Mouse (Mus musculus) stomach, embryonic 16.5 days (tissue): Measurements from ENCODE around the gene Naa40. TPM values are rescaled to one million over a fixed set of nuclear protein-coding genes. Genes with fewer than 3 reads are reported as not detected.
A peak's percentile ranks its signal among the peaks of the same experiment; 100 is the strongest.

Source experiments
- ATAC-seq: fragments of 200-750 bp; cut with Nextera tagmentation; 2 replicates; pipeline ENCODE4 v1.8.0; 2017; ENCODE audit warnings: moderate number of reproducible peaks, moderate TSS enrichment; ENCODE audit not compliant: insufficient read depth, low FRiP score
- H3K27ac ChIP-seq: fragments of 300-500 bp; sonication (generic); 2 replicates; pipeline ENCODE4 v1.5.1; 2014; ENCODE audit warnings: low read length
- H3K27me3 ChIP-seq: fragments of 300-500 bp; sonication (generic); 2 replicates; pipeline ENCODE4 v1.6.1; 2014; ENCODE audit warnings: low read length, control low read depth, mixed read lengths; ENCODE audit not compliant: control insufficient read depth, insufficient read depth
- H3K36me3 ChIP-seq: fragments of 300-500 bp; sonication (generic); 2 replicates; pipeline ENCODE4 v1.6.1; 2014; ENCODE audit warnings: low read length; ENCODE audit not compliant: control insufficient read depth, insufficient read depth
- H3K4me1 ChIP-seq: fragments of 300-500 bp; sonication (generic); 2 replicates; pipeline ENCODE4 v1.6.1; 2014; ENCODE audit warnings: low read length, control low read depth, mixed read lengths; ENCODE audit not compliant: control insufficient read depth, insufficient read depth
- H3K4me2 ChIP-seq: fragments of 300-500 bp; sonication (generic); 2 replicates; pipeline ENCODE4 v1.6.1; 2014; ENCODE audit warnings: low read depth, low read length, mixed read lengths
- H3K4me3 ChIP-seq: fragments of 300-500 bp; sonication (generic); replicated peaks from 2 replicates; pipeline ENCODE4 v1.5.1; 2014; ENCODE audit warnings: mild to moderate bottlenecking, low read length
- H3K9ac ChIP-seq: fragments of 300-500 bp; sonication (generic); 2 replicates; pipeline ENCODE4 v1.6.1; 2014; ENCODE audit warnings: low read length
- H3K9me3 ChIP-seq: fragments of 300-500 bp; sonication (generic); replicated peaks from 2 replicates; pipeline ENCODE4 v1.6.1; 2016; ENCODE audit warnings: low read length, control low read depth; ENCODE audit not compliant: control insufficient read depth
- WGBS: fragments of 180-500 bp; shearing (Covaris S2); extraction: QIAGEN DNeasy Blood & Tissue Kit; methylation state at CpG from one replicate; pipeline ENCODE4 v1.1.7; 2014; 5-methylcytosine and 5-hydroxymethylcytosine counted together
- polyA plus RNA-seq: library from polyadenylated mRNA; unstranded; fragments of >200 nt; fragmentation: Nextera tagmentation; extraction: Ambion mirVana; gene quantifications from 2 replicates; pipeline ENCODE4 v1.2.1, GENCODE M21; 2015

Gene Naa40
- polyA plus RNA-seq, 1 experiment from 2014 or later: 50.4 TPM

DNA sequence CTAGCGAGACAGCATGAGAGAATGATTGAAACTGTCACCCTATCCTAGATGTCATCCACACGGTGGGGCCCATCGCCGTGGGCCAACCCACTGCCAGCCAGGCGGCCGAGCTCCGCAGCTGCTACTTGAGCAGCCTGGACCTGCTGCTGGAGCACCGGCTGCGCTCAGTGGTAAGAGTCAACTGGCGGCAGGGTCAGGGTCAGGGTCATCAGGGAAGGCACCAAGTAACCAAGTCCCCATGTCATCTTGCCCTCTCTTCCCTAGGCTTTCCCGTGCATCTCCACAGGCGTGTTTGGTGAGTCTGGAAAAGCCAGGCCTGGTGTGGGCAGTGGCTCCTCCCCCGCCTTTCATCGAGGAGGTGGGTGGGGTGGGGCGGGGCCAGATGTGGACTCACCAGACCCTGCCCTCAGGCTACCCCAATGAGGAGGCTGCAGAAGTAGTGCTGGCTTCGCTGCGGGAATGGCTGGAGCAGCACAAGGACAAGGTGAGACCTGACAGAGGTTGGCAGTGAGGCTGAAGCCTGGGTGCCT is 44.2 kb downstream of the Naa40 start:
- no peak overlapping the region for H3K9ac ChIP-seq
- H3K9me3 ChIP-seq: no peaks in the 10 kb centered on the region
- H3K27ac ChIP-seq: no peak overlapping the region
- no peak overlapping the region for H3K4me3 ChIP-seq
- H3K27me3 ChIP-seq: no peaks in the 10 kb centered on the region
- peaks cover 8% of the 10 kb centered on the region; the same call in 1 of the 2 replicates for H3K4me1 ChIP-seq
- WGBS: 14% methylated on average over 17 of the region's 17 CpGs
- ATAC-seq: peak; percentile 48; the same call in 1 of the 2 replicates
- no peak overlapping the region for H3K4me2 ChIP-seq
- peaks cover 13% of the 10 kb centered on the region; the same call in 1 of the 2 replicates for H3K36me3 ChIP-seq

DNA sequence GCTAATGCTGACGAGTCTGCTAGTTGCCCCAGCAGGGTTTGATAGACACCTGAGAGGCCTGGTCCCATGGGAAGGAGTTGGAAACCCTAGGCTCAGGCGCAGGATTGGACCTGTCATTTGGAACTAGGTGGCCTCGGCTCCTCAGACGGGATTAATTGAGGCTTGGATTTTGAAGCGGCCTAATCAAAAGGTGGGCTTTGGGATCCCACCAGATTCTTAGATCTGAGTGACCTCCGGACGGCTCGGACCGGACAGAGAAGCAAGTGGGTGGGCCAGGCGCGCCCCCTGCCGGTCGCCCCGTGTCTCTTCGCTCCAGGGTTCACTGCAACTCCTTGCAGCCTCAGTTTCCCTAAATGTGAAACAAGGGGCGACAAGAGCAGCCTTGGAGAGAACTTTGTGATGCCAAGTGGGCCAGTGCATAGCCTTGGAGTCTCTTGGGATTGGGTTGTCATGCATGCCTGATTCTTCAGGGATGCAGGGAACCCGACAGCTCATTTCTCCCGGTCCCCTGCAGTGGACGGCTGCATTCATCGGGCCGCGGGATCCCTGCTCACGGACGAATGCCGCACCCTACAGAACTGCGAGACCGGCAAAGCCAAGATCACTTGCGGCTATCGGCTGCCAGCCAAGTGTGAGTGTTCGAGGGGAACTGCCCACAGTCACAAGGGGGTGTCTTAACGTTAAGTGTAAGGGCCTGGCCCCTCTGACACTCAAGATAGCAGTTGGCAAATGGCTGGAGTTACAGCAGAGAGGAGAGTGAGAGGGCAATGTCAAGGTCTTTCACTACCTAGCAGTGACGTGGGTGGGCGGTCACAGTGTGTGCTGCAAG is 44.9 kb downstream of the Naa40 start:
- Histone ChIP-seq H3K27ac (no peak overlapping the region), H3K27me3 (no peaks in the 10 kb centered on the region), H3K4me1 (peaks cover 14% of the 10 kb centered on the region; the same call in 1 of the 2 replicates), H3K9ac (no peak overlapping the region), H3K4me3 (no peak overlapping the region), H3K36me3 (peaks cover 13% of the 10 kb centered on the region; the same call in 1 of the 2 replicates), H3K9me3 (no peaks in the 10 kb centered on the region), H3K4me2 (no peak overlapping the region)
- ATAC-seq: peak; percentile 16; the same call in 1 of the 2 replicates
- WGBS: 19% methylated on average over 33 of the region's 33 CpGs

DNA sequence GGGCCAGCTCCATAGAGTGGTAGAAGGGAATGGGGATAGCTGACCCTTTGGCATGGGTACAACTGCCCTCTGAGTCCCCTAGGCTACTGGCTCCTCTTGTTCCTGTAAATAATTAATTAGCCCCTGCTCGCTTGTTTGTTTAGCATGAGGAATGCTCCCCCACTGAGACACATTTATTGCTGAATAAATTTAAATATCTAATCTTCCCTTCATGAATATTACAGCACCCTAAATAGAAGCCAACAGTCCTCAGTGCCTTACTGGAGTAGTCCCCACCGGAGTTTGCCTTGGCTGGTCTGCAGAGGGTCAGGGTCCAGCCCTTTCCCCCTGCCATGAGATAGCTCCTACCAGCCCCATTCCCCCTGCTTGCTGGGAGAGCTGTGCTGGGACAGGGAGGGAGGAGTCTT is 48.4 kb downstream of the Naa40 start:
- 69% methylated on average over 2 of the region's 2 CpGs for WGBS
- ATAC-seq: no peak
- Histone ChIP-seq H3K36me3 (no peaks in the 10 kb centered on the region), H3K27ac (no peak overlapping the region), H3K9ac (no peak overlapping the region), H3K9me3 (no peaks in the 10 kb centered on the region), H3K4me1 (peaks cover 16% of the 10 kb centered on the region; the same call in 1 of the 2 replicates), H3K4me3 (no peak overlapping the region), H3K4me2 (no peak overlapping the region), H3K27me3 (no peaks in the 10 kb centered on the region)

DNA sequence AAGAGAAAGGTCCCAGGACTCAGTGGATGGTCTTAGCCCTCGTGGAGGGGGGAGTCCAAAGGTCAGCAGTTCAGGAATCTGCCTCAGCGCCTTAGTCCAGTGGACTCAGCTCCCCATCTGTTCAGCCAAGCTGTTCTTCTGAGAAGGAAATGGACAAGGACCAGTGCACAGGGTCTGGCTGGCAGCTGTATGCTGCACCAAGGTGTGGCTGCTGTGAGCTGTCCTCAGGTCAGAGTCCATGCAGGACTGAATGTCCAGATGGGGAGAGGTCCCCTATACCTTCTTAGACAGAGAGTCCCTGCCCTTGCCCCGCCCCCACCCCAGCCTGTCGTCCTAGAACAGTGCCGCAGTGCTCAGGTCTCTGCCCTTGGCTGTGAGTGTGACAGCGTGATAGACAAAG is 49.3 kb downstream of the Naa40 start:
- no peak overlapping the region for H3K4me3 ChIP-seq
- no peaks in the 10 kb centered on the region for H3K9me3 ChIP-seq
- no peak overlapping the region for H3K9ac ChIP-seq
- H3K27me3 ChIP-seq: no peaks in the 10 kb centered on the region
- ATAC-seq: peak; percentile 18; the same call in 1 of the 2 replicates
- WGBS: 32% methylated on average over 6 of the region's 6 CpGs
- H3K27ac ChIP-seq: no peak overlapping the region
- peaks cover 16% of the 10 kb centered on the region; the same call in 1 of the 2 replicates for H3K4me1 ChIP-seq
- no peaks in the 10 kb centered on the region for H3K36me3 ChIP-seq
- H3K4me2 ChIP-seq: no peak overlapping the region

GRCm38 (mm10) chr19:7190986-7191385 is 50.0 kb downstream of the Naa40 start:
- Histone ChIP-seq H3K27ac (no peak overlapping the region), H3K9ac (no peak overlapping the region), H3K36me3 (no peaks in the 10 kb centered on the region), H3K4me1 (peaks cover 22% of the 10 kb centered on the region), H3K4me2 (no peak overlapping the region), H3K4me3 (no peak overlapping the region), H3K27me3 (no peaks in the 10 kb centered on the region), H3K9me3 (no peaks in the 10 kb centered on the region)
- ATAC-seq: no peak
- WGBS: 31% methylated on average over 5 of the region's 5 CpGs

- Histone ChIP-seq H3K27ac (no peak overlapping the region), H3K36me3 (no peaks in the 10 kb centered on the region), H3K4me2 (no peak overlapping the region), H3K27me3 (no peaks in the 10 kb centered on the region), H3K9ac (no peak overlapping the region), H3K4me3 (no peak overlapping the region), H3K9me3 (no peaks in the 10 kb centered on the region), H3K4me1 (peaks cover 32% of the 10 kb centered on the region)
- no peak for ATAC-seq
- 80% methylated on average over 4 of the region's 4 CpGs for WGBS
Measured at GRCm38 (mm10) chr19:7189026-7189425, 52.0 kb downstream of the Naa40 start.

GRCm38 (mm10) chr19:7187157-7187556 is 53.8 kb downstream of the Naa40 start:
- H3K9ac ChIP-seq: peak overlapping the region; percentile 26; the same call in 1 of the 2 replicates
- no peak for ATAC-seq
- WGBS: 66% methylated on average over 5 of the region's 5 CpGs
- H3K27me3 ChIP-seq: no peaks in the 10 kb centered on the region
- H3K4me1 ChIP-seq: peaks cover 37% of the 10 kb centered on the region
- no peaks in the 10 kb centered on the region for H3K9me3 ChIP-seq
- no peaks in the 10 kb centered on the region for H3K36me3 ChIP-seq
- H3K4me3 ChIP-seq: no peak overlapping the region
- H3K27ac ChIP-seq: no peak overlapping the region; the same call in 1 of the 2 replicates
- no peak overlapping the region for H3K4me2 ChIP-seq

DNA sequence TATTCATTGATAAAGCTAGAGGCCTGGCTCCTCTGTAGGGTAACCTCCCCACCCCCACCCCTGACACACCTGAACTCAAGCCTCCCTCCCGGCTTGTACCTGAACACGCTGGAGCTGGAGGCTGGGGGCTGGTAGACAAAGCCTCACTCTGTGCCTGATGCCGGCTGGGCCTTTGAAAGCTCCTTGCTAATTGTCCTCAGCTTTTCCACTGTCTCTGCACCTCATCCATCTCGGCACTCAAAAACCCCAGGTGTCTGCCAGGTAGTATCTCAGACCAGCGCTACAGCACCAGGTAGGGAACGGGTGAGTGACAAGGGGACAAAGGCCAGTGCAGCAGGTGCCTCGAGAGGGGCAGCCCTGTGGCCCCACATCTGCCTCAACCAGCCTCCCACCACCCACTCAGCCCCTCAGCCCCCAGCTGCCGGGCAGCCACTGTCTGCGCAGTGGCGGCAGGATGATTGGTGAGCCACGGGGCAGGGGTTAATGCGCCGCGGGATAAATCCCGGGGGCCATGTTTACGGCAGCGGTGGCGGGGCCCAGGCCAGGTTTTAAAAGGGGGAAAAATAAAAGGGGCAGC is 55.2 kb downstream of the Naa40 start:
- Histone ChIP-seq H3K27ac (no peak overlapping the region), H3K4me1 (peaks cover 36% of the 10 kb centered on the region), H3K9ac (no peak overlapping the region), H3K4me3 (no peak overlapping the region), H3K9me3 (no peaks in the 10 kb centered on the region), H3K27me3 (no peaks in the 10 kb centered on the region), H3K36me3 (no peaks in the 10 kb centered on the region), H3K4me2 (no peak overlapping the region)
- WGBS: 11% methylated on average over 18 of the region's 18 CpGs
- ATAC-seq: no peak

- WGBS: 55% methylated on average over 4 of the region's 4 CpGs
Measured at GRCm38 (mm10) chr19:7185059-7185458, 55.9 kb downstream of the Naa40 start.

More at GRCm38 (mm10) chr19:7185059-7185458, 55.9 kb downstream of the Naa40 start:
- Histone ChIP-seq H3K9ac (no peak overlapping the region), H3K27me3 (no peaks in the 10 kb centered on the region), H3K27ac (no peak overlapping the region), H3K9me3 (no peaks in the 10 kb centered on the region), H3K4me2 (no peak overlapping the region), H3K36me3 (no peaks in the 10 kb centered on the region), H3K4me3 (no peak overlapping the region), H3K4me1 (peaks cover 36% of the 10 kb centered on the region)
- no peak for ATAC-seq
